Mouse (Mus musculus): ENCODE results near the gene Gm8298.
A peak's percentile ranks its signal among the peaks of the same experiment; 100 is the strongest.
"Not testable (repeated sequence)": the region's sequence is repeated elsewhere in the genome, so short reads cannot be mapped to it uniquely, and the experiment has no call there.

Gene Gm8298

GRCm38 (mm10) chr3:59860751-59861150, at the start of gene Gm8298:
Gene Gm8298, plus strand, starts transcription at chr3:59861051.
- no peak for DNase-seq (ENCODE audit: low spot score in 2 of 2)

GRCm38 (mm10) chr3:59813169-59813568, 47.7 kb upstream of the Gm8298 start:
- DNase-seq (ENCODE audit: low spot score in 2 of 2): no peak

- DNase-seq (ENCODE audit: low spot score in 2 of 2): peak in 1 of 2 experiments; percentile 4
Observed at GRCm38 (mm10) chr3:59870765-59871164, 9.9 kb downstream of the Gm8298 start.

- DNase-seq (ENCODE audit: low spot score in 2 of 2): not testable (repeated sequence)
Observed at GRCm38 (mm10) chr3:59877601-59878000, 16.8 kb downstream of the Gm8298 start.

GRCm38 (mm10) chr3:59879801-59880554, 19.1 kb downstream of the Gm8298 start:
- not testable (repeated sequence) for DNase-seq (ENCODE audit: low spot score in 2 of 2)

GRCm38 (mm10) chr3:59893276-59893675, 32.4 kb downstream of the Gm8298 start:
- no peak for DNase-seq (ENCODE audit: low spot score in 2 of 2)

GRCm38 (mm10) chr3:59924914-59925313, 64.1 kb downstream of the Gm8298 start, which contains the start of gene C130079G13Rik:
Gene C130079G13Rik, plus strand, starts transcription at chr3:59925214.
- DNase-seq (ENCODE audit: low spot score in 2 of 2): no peak
